Comparison of ENCODE assay signal across 16 mouse cellular contexts in genomic region chr12:100762663-100763425, GRCm38 (mm10). TPM values are rescaled to one million over a fixed set of nuclear protein-coding genes. Genes with fewer than 3 reads are reported as not detected.
DNase-seq lines count a peak whose midpoint lies in the region; ATAC-seq and TF ChIP-seq lines count a peak whose summit lies in the region.
"Had no signal": no experiment of that assay in that cellular context is flagged by ENCODE, and none has a peak within 500 bp of the region (broad histone marks: within the 10 kb centered on the region; RNA-seq: fewer than 3 reads in every experiment).

No protein-coding gene starts in this region.

- no peak overlapping the region for H3K4me2 ChIP-seq in midbrain, embryonic 13.5 days (replicated peaks)
- H3K4me2 ChIP-seq in midbrain, embryonic 11.5 days = no peak overlapping the region
- peak overlapping the region; percentile 18; the same call in 1 of the 2 replicates for H3K4me2 ChIP-seq in forebrain, embryonic 15.5 days (replicated peaks)
- H3K4me2 ChIP-seq: embryonic facial prominence, embryonic 15.5 days; hindbrain, embryonic 13.5 days; intestine, embryonic 15.5 days; liver, embryonic 13.5 days had no signal

- H3K79me2 ChIP-seq in heart, adult 2 months (replicated peaks; ENCODE audit: control insufficient read depth, insufficient read depth, low read length) = no peaks in the 10 kb centered on the region

- H3K36me3 ChIP-seq in heart, adult 2 months (ENCODE audit: control insufficient read depth, insufficient read depth, low read length) = no peaks in the 10 kb centered on the region
- H3K36me3 ChIP-seq in midbrain, embryonic 13.5 days = no peaks in the 10 kb centered on the region
- H3K36me3 ChIP-seq in midbrain, embryonic 11.5 days (ENCODE audit: control insufficient read depth, insufficient read depth, low read length) = no peaks in the 10 kb centered on the region
- H3K36me3 ChIP-seq in forebrain, embryonic 15.5 days = no peaks in the 10 kb centered on the region
- H3K36me3 ChIP-seq: embryonic facial prominence, embryonic 15.5 days; hindbrain, embryonic 13.5 days; intestine, embryonic 15.5 days; limb, embryonic 10.5 days; liver, embryonic 13.5 days had no signal

- H3K9ac ChIP-seq in heart, adult 2 months (ENCODE audit: low read depth, low read length) = no peak overlapping the region
- H3K9ac ChIP-seq in midbrain, embryonic 13.5 days (replicated peaks) = no peak overlapping the region
- no peak overlapping the region for H3K9ac ChIP-seq in midbrain, embryonic 11.5 days (ENCODE audit: low read length)
- H3K9ac ChIP-seq in forebrain, embryonic 15.5 days (replicated peaks) = peak overlapping the region; percentile 23; the same call in 1 of the 2 replicates
- H3K9ac ChIP-seq: embryonic facial prominence, embryonic 15.5 days; hindbrain, embryonic 13.5 days; intestine, embryonic 15.5 days; liver, embryonic 13.5 days had no signal

- intact Hi-C loops in heart, adult 2 months (cut with DNase I) = no loop called here

- ATAC-seq in midbrain, embryonic 13.5 days = no peak
- ATAC-seq in midbrain, embryonic 11.5 days (ENCODE audit: low FRiP score) = no peak
- ATAC-seq in forebrain, embryonic 15.5 days (replicated peaks) = peak; percentile 70
- ATAC-seq: intestine, embryonic 15.5 days had no signal

- H3K27me3 ChIP-seq in heart, adult 2 months (ENCODE audit: control insufficient read depth, insufficient read depth, low read length) = no peaks in the 10 kb centered on the region
- H3K27me3 ChIP-seq in midbrain, embryonic 13.5 days = no peaks in the 10 kb centered on the region
- H3K27me3 ChIP-seq in midbrain, embryonic 11.5 days (ENCODE audit: control insufficient read depth, insufficient read depth, low read length) = no peaks in the 10 kb centered on the region
- H3K27me3 ChIP-seq in forebrain, embryonic 15.5 days = no peaks in the 10 kb centered on the region
- H3K27me3 ChIP-seq: embryonic facial prominence, embryonic 15.5 days; hindbrain, embryonic 13.5 days; intestine, embryonic 15.5 days; liver, embryonic 13.5 days had no signal

- H3K9me3 ChIP-seq in midbrain, embryonic 13.5 days = no peaks in the 10 kb centered on the region
- no peaks in the 10 kb centered on the region for H3K9me3 ChIP-seq in midbrain, embryonic 11.5 days (ENCODE audit: control insufficient read depth, low read length)
- no peaks in the 10 kb centered on the region for H3K9me3 ChIP-seq in forebrain, embryonic 15.5 days
- H3K9me3 ChIP-seq: embryonic facial prominence, embryonic 15.5 days; hindbrain, embryonic 13.5 days; intestine, embryonic 15.5 days; limb, embryonic 10.5 days; liver, embryonic 13.5 days had no signal

- TF ChIP-seq EP300 in heart, adult 2 months (IDR thresholded peaks at IDR 0.05; ENCODE audit: insufficient read depth, low read depth, low read length) = no peak

- H3K27ac ChIP-seq in heart, adult 2 months = no peak overlapping the region
- 0 out of 2 replicates have a peak overlapping the region, but pooled peaks have one; percentile 44 for H3K27ac ChIP-seq in midbrain, embryonic 13.5 days
- H3K27ac ChIP-seq in midbrain, embryonic 11.5 days (ENCODE audit: low read depth, low read length) = no peak overlapping the region
- peak overlapping the region; percentile 88 for H3K27ac ChIP-seq in forebrain, embryonic 15.5 days (replicated peaks)
- H3K27ac ChIP-seq: embryonic facial prominence, embryonic 15.5 days; hindbrain, embryonic 13.5 days; intestine, embryonic 15.5 days; limb, embryonic 10.5 days; liver, embryonic 13.5 days had no signal

- 56% methylated on average over 11 of the region's 11 CpGs for WGBS in heart, adult 2 months
- 52% methylated on average over 11 of the region's 11 CpGs for WGBS in midbrain, embryonic 13.5 days
- WGBS in midbrain, embryonic 11.5 days = 66% methylated on average over 11 of the region's 11 CpGs
- WGBS in forebrain, embryonic 15.5 days = 50% methylated on average over 11 of the region's 11 CpGs

- peak; percentile 10 for DNase-seq in heart, adult 11 months
- DNase-seq in heart, adult 2 months = no peak
- DNase-seq in midbrain, embryonic 11.5 days (ENCODE audit: low spot score, missing footprints) = no peak
- peak; percentile 79 for DNase-seq in telencephalon, adult 2 months (ENCODE audit: low read depth, low spot score)
- no peak for DNase-seq in kidney, adult 8-10 months
- DNase-seq: cerebellum, adult 18-20 months; heart, postnatal 10 days; liver, embryonic 13.5 days; lung, postnatal 10 days; right cerebral cortex, postnatal 14 days had no signal

- TF ChIP-seq POLR2A in heart, adult 2 months (IDR thresholded peaks at IDR 0.05; ENCODE audit: insufficient read depth, low read depth, low read length) = no peak

- no peak for TF ChIP-seq CTCF in heart, adult 2 months (IDR thresholded peaks at IDR 0.05)

- no peaks in the 10 kb centered on the region for H3K4me1 ChIP-seq in heart, adult 2 months (ENCODE audit: control insufficient read depth, insufficient read depth, low read length)
- H3K4me1 ChIP-seq in midbrain, embryonic 13.5 days (replicated peaks) = peaks cover 10% of the 10 kb centered on the region
- H3K4me1 ChIP-seq in midbrain, embryonic 11.5 days (ENCODE audit: control insufficient read depth, insufficient read depth, low read length) = no peaks in the 10 kb centered on the region
- H3K4me1 ChIP-seq in forebrain, embryonic 15.5 days = peaks cover 16% of the 10 kb centered on the region
- H3K4me1 ChIP-seq: embryonic facial prominence, embryonic 15.5 days; intestine, embryonic 15.5 days; limb, embryonic 10.5 days had no signal

- no peak overlapping the region for H3K4me3 ChIP-seq in heart, adult 2 months
- H3K4me3 ChIP-seq in midbrain, embryonic 13.5 days (replicated peaks) = no peak overlapping the region
- H3K4me3 ChIP-seq in midbrain, embryonic 11.5 days (ENCODE audit: low read depth, low read length) = no peak overlapping the region
- H3K4me3 ChIP-seq in forebrain, embryonic 15.5 days = no peak overlapping the region
- H3K4me3 ChIP-seq: embryonic facial prominence, embryonic 15.5 days; hindbrain, embryonic 13.5 days; intestine, embryonic 15.5 days; limb, embryonic 10.5 days; liver, embryonic 13.5 days had no signal

RNA-seq across cellular contexts. Expression of gene Dglucy, which starts 16.0 kb away (rescaled TPM):
- total RNA-seq in heart, adult 2 months (2021) = 10 to 100 TPM; 60.9 to 64.0 TPM
- polyA plus RNA-seq in heart, adult 2 months (2012; rRNA removed) = 36.8 and 77.0 TPM in 2 replicates
- polyA plus RNA-seq in midbrain, embryonic 13.5 days (2015; fragmentation: Nextera tagmentation; extraction: Ambion mirVana) = 1.6 and 2.1 TPM in 2 replicates
- 0.23 and 0.44 TPM in 2 replicates for polyA plus RNA-seq in midbrain, embryonic 11.5 days (2014; fragmentation: Nextera tagmentation; extraction: Ambion mirVana)
- 3.0 and 3.6 TPM in 2 replicates for polyA plus RNA-seq in forebrain, embryonic 15.5 days (2015; fragmentation: Nextera tagmentation; extraction: Ambion mirVana)

RNA-seq across cellular contexts. Expression of gene Rps6ka5, which starts 36.1 kb away (rescaled TPM):
- total RNA-seq in heart, adult 2 months (2021) = 10 to 100 TPM; 10.8 to 13.5 TPM
- polyA plus RNA-seq in heart, adult 2 months (2012; rRNA removed) = 2.1 and 6.1 TPM in 2 replicates
- polyA plus RNA-seq in midbrain, embryonic 13.5 days (2015; fragmentation: Nextera tagmentation; extraction: Ambion mirVana) = 6.3 and 6.4 TPM in 2 replicates
- polyA plus RNA-seq in midbrain, embryonic 11.5 days (2014; fragmentation: Nextera tagmentation; extraction: Ambion mirVana) = 3.2 and 3.8 TPM in 2 replicates
- polyA plus RNA-seq in forebrain, embryonic 15.5 days (2015; fragmentation: Nextera tagmentation; extraction: Ambion mirVana) = 13.0 and 13.7 TPM in 2 replicates

Comparison
In these comparisons a context has a peak if more than half of its experiments do, and no peak if none do; other contexts are left out.
1. DNase-seq: peak in heart, adult 11 months (single experiment) and telencephalon, adult 2 months (single experiment); none in heart, adult 2 months (0 of 2), midbrain, embryonic 11.5 days (single experiment) and kidney, adult 8-10 months (0 of 2).
2. H3K27ac ChIP-seq: peak in midbrain, embryonic 13.5 days (single experiment) and forebrain, embryonic 15.5 days (single experiment); none in heart, adult 2 months (single experiment) and midbrain, embryonic 11.5 days (single experiment).